Mouse (Mus musculus) testis, adult 2 months (tissue): ENCODE measurements around the gene Syne4. TPM values are rescaled to one million over a fixed set of nuclear protein-coding genes. Genes with fewer than 3 reads are reported as not detected.

Experiments used
- H3K27ac ChIP-seq: fragments of 200-500 bp; 2 replicates; pipeline ENCODE4 v1.5.1; 2012; ENCODE audit warnings: low read depth, low read length; ENCODE audit not compliant: control insufficient read depth, insufficient read depth
- H3K27me3 ChIP-seq: fragments of 200-500 bp; 2 replicates; pipeline ENCODE4 v1.6.1; 2012; ENCODE audit warnings: mild to moderate bottlenecking, low read length, moderate library complexity; ENCODE audit not compliant: control insufficient read depth, insufficient read depth
- H3K36me3 ChIP-seq: fragments of 200-500 bp; 2 replicates; pipeline ENCODE4 v1.6.1; 2012; ENCODE audit warnings: mild to moderate bottlenecking, low read length; ENCODE audit not compliant: control insufficient read depth, insufficient read depth
- H3K4me1 ChIP-seq: fragments of 200-500 bp; 2 replicates; pipeline ENCODE4 v1.6.1; 2012; ENCODE audit warnings: low read length; ENCODE audit not compliant: control insufficient read depth, insufficient read depth
- H3K4me3 ChIP-seq: fragments of 200-500 bp; 2 replicates; pipeline ENCODE4 v1.5.1; 2012; ENCODE audit warnings: low read depth, mild to moderate bottlenecking, low read length, moderate library complexity, mixed read lengths; ENCODE audit not compliant: control insufficient read depth
- CTCF ChIP-seq: fragments of 200-500 bp; IDR thresholded peaks from 2 replicates; pipeline ENCODE4 v1.5.1; 2012; ENCODE audit warnings: low read depth, mild to moderate bottlenecking, inconsistent platforms, low read length, moderate library complexity; ENCODE audit not compliant: control insufficient read depth, insufficient read depth, insufficient replicate concordance
- POLR2A ChIP-seq: fragments of 200-500 bp; IDR thresholded peaks from 2 replicates; pipeline ENCODE4 v1.6.1; 2012; ENCODE audit warnings: low read depth, mild to moderate bottlenecking, inconsistent platforms, low read length, moderate library complexity; ENCODE audit not compliant: control insufficient read depth
- polyA plus RNA-seq: library from polyadenylated mRNA; depleted of rRNA; stranded (reverse); fragments of >200 nt; gene quantifications from 2 replicates; pipeline ENCODE4 v1.2.3, GENCODE M21; 2012; rRNA removed

The Syne4 gene
- polyA plus RNA-seq, 1 experiment: 7.4 TPM

DNA sequence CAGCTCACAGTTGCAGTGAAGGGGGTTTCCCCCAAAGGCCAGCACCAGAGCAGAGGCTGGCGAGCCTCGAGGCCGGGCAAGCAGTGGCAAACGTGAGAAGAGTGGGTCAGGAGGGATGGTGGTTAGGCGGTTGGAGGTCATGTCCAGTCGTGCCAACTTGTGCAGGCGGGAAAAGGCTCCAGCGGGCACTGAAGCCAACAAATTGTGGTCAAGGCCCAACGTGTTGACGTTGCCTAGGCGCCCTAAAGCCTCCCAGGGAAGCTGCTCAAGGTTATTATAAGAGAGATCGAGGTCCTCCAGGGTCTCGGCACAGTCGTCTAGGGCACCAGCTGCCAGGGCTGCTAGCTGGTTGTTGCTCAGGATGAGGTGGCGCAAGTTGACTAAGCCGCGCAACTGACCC is 45.4 kb downstream of the Syne4 start:
- Histone ChIP-seq H3K4me1 (peaks cover 18% of the 10 kb centered on the region), H3K27me3 (peaks cover 2% of the 10 kb centered on the region)

DNA sequence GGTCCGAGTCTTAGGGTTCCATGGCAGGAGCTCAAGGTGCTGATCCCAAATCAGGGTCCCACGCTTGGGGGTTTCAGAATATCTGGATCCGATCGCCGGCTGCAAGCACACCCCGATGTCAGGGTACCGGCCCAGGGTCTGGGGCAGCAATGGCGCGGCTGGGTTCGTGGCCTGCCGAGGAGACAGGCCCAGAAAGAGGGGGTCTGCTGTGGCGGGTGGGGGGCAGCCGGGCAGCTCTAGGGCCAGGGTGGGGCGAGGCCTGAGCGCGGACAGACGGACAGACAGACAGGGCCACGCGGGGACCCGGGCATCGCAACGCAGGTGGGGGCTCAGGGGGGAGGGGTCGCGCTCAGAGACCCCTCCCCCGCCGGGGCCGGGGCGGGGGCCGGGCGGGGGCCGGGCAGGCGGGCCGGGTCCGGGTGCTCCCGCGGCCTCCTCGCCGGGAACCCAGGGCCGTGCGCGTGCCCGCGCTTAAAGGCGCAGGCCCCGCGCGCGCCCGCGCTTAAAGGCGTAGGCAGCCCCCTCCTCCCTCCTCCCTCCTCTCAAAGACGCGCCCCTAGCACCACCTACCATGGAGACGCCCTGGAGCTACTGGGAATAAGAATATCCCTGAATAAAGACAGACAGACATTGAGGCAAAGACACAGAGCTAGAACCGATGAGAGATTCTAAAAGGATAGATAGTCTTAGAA is 48.2 kb downstream of the Syne4 start, which contains the start of gene Lrfn3:
Gene Lrfn3, minus strand, starts transcription at position 121 of the 692 bp plus-strand sequence.
- TF ChIP-seq CTCF (no peak), POLR2A (no peak)
- Histone ChIP-seq H3K27me3 (peaks cover 2% of the 10 kb centered on the region), H3K4me1 (peaks cover 15% of the 10 kb centered on the region), H3K36me3 (no peaks in the 10 kb centered on the region), H3K4me3 (peak within 1 kb of the TSS; percentile 37), H3K27ac (no peak within 1 kb of the TSS)

More for the DNA sequence above, 45.4 kb downstream of the Syne4 start:
- Histone ChIP-seq H3K4me3 (no peak overlapping the region), H3K27ac (no peak overlapping the region), H3K36me3 (no peaks in the 10 kb centered on the region)
- TF ChIP-seq POLR2A (no peak), CTCF (no peak)

DNA sequence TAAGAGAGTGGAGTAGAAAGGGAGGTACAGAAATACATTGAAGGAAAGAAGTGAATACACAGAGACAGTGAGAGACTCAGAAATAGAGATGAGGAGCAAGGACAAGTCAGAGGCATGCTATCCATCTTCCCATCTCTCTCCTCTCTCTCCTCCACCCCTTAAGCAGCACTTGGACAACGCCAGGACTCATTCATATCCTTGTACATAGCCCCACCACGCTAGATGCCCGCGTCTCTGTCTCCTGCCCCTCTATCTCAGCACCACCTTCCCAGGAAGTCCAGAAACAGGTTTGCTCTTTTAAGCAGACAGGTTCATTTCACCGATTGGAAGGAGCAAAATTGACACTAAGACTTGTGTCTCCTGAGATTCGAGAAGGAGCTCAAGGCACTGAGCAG is 48.7 kb downstream of the Syne4 start:
- TF ChIP-seq POLR2A: no peak
- no peak for TF ChIP-seq CTCF
- Histone ChIP-seq H3K27me3 (peaks cover 2% of the 10 kb centered on the region), H3K4me1 (peaks cover 15% of the 10 kb centered on the region), H3K36me3 (no peaks in the 10 kb centered on the region), H3K27ac (no peak overlapping the region), H3K4me3 (no peak overlapping the region)

DNA sequence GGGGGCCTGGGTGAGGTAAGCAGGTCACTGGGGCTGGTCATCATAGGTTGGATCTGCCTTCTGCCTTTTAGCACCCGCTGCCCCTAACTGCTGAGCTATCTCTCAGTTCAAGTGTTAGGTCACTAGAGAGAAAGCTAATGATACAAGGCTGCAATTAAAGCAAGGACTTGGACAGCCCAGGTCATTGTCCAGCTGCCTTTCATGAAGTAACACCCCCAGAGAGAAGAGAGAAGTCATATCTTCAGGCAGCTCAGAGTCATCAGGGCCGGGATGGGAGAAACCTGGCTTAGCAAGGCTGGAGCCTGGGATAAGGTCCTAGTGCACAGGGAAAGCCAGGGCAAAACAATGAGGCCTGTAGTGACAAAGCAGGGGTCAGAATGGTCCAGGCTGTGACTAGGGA is 52.9 kb downstream of the Syne4 start:
- TF ChIP-seq POLR2A (no peak), CTCF (no peak)
- Histone ChIP-seq H3K4me1 (peaks cover 4% of the 10 kb centered on the region; the same call in 1 of the 2 replicates), H3K36me3 (no peaks in the 10 kb centered on the region), H3K27ac (no peak overlapping the region), H3K27me3 (no peaks in the 10 kb centered on the region; the same call in none of the 2 replicates), H3K4me3 (no peak overlapping the region)

Other genes with a start within 250 kb of the Syne4 start
- 0.65 and 0.67 TPM in 2 replicates for gene Zfp82, start 241.9 kb upstream of the Syne4 start, polyA plus RNA-seq
- not detected in 2 replicates for gene Gm26920, start 224.4 kb upstream of the Syne4 start, polyA plus RNA-seq
- 0.43 and 0.76 TPM in 2 replicates for gene Zfp566, start 224.3 kb upstream of the Syne4 start, polyA plus RNA-seq
- 5.7 and 8.9 TPM in 2 replicates for gene Zfp260, start 220.0 kb upstream of the Syne4 start, polyA plus RNA-seq
- gene Zfp382, start 192.9 kb upstream of the Syne4 start, polyA plus RNA-seq: 3.7 and 4.9 TPM in 2 replicates
- gene Zfp146, start 145.1 kb upstream of the Syne4 start, polyA plus RNA-seq: 5.8 and 6.4 TPM in 2 replicates
- 4.0 and 5.2 TPM in 2 replicates for gene Cox7a1, start 130.7 kb upstream of the Syne4 start, polyA plus RNA-seq
- gene Capns1, start 116.0 kb upstream of the Syne4 start, polyA plus RNA-seq: 562 and 592 TPM in 2 replicates
- gene Polr2i, start 82.9 kb upstream of the Syne4 start, polyA plus RNA-seq: 242 and 257 TPM in 2 replicates
- 65.7 and 66.2 TPM in 2 replicates for gene Tbcb, start 82.5 kb upstream of the Syne4 start, polyA plus RNA-seq
- gene Ovol3, start 79.1 kb upstream of the Syne4 start, polyA plus RNA-seq: 0.63 and 0.89 TPM in 2 replicates
- 1.8 and 2.3 TPM in 2 replicates for gene Thap8, start 34.7 kb upstream of the Syne4 start, polyA plus RNA-seq
- gene Wdr62, start 34.4 kb upstream of the Syne4 start, polyA plus RNA-seq: 713 and 754 TPM in 2 replicates
- gene Clip3, start 23.1 kb upstream of the Syne4 start, polyA plus RNA-seq: 4.8 and 6.6 TPM in 2 replicates
- 36.5 and 38.0 TPM in 2 replicates for gene Alkbh6, start 6.1 kb upstream of the Syne4 start, polyA plus RNA-seq
- gene E130208F15Rik, start 6.9 kb downstream of the Syne4 start, polyA plus RNA-seq: 0.18 and 0.28 TPM in 2 replicates
- 6.1 and 6.5 TPM in 2 replicates for gene Sdhaf1, start 9.1 kb downstream of the Syne4 start, polyA plus RNA-seq
- 0.27 and 0.35 TPM in 2 replicates for gene Lrfn3, start 48.0 kb downstream of the Syne4 start, polyA plus RNA-seq
- gene Tyrobp, start 99.0 kb downstream of the Syne4 start, polyA plus RNA-seq: 7.0 and 9.1 TPM in 2 replicates
- gene Hcst, start 105.0 kb downstream of the Syne4 start, polyA plus RNA-seq: 0.93 TPM in 1 of 2 replicates, not detected in the other
- gene Nfkbid, start 106.9 kb downstream of the Syne4 start, polyA plus RNA-seq: 0.36 and 0.52 TPM in 2 replicates
- gene Aplp1, start 130.7 kb downstream of the Syne4 start, polyA plus RNA-seq: 15.1 and 15.6 TPM in 2 replicates
- gene Kirrel2, start 142.9 kb downstream of the Syne4 start, polyA plus RNA-seq: 0.31 TPM in 1 of 2 replicates, not detected in the other
- 0.07 and 0.12 TPM in 2 replicates for gene Nphs1, start 143.5 kb downstream of the Syne4 start, polyA plus RNA-seq
- gene Prodh2, start 178.8 kb downstream of the Syne4 start, polyA plus RNA-seq: 0.10 TPM in 1 of 2 replicates, not detected in the other
- 136 TPM in 2 replicates for gene Arhgap33, start 220.3 kb downstream of the Syne4 start, polyA plus RNA-seq
- 74.3 and 82.9 TPM in 2 replicates for gene Hspb6, start 237.4 kb downstream of the Syne4 start, polyA plus RNA-seq
- 33.9 and 37.5 TPM in 2 replicates for gene Proser3, start 237.5 kb downstream of the Syne4 start, polyA plus RNA-seq
- 39.9 and 47.0 TPM in 2 replicates for gene Lin37, start 245.0 kb downstream of the Syne4 start, polyA plus RNA-seq
- 51.9 and 52.2 TPM in 2 replicates for gene U2af1l4, start 248.5 kb downstream of the Syne4 start, polyA plus RNA-seq
- gene Gm49396, start 248.5 kb downstream of the Syne4 start, polyA plus RNA-seq: 0.58 and 0.80 TPM in 2 replicates
- gene Psenen, start 248.8 kb downstream of the Syne4 start, polyA plus RNA-seq: 147 and 167 TPM in 2 replicates